Mouse (Mus musculus): Measurements from ENCODE around the gene Rgl1.

DNA sequence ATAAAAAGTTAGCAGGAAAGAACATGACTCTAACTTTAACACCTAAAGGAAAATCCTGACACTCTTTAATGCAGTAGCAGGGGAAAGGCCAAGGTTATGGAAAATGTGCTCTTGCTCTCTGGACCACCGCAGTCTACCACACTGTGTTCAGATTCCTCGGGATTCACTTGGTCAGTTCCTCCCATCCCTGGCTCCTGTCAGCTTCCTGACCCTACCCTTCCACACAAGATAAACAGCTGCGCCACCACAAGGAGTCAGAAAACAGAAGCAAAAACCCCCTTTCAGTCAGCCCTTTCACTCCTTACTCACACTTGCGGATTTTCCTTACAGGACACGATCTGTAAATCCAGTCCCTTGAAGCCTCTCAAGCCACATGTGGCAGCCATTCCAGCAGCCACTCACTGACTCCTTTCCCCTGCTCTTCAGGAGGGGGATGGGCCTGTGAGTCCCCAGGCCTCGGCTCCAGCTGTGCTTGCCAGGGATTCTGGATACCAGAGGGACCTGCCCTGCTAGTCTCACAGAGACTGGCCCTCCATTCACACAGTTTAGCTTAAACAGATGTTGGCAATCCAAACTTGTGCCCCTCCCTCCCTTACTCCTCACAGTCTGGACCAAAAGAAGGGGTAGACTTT lies 78.9 kb downstream of the Rgl1 start:
- no peak for TF ChIP-seq GATA1 (IDR thresholded peaks at IDR 0.05; ENCODE audit: borderline replicate concordance, low read length)
- TF ChIP-seq FLI1 (IDR thresholded peaks at IDR 0.05; ENCODE audit: low read length) = no peak

Data from megakaryocyte, embryonic 14.5 days (primary cell).